Comparison of ENCODE assay signal across 25 mouse cellular contexts in genomic region chr1:138515362-138515761, GRCm38 (mm10).
DNase-seq lines count a peak whose midpoint lies in the region; ATAC-seq and TF ChIP-seq lines count a peak whose summit lies in the region.
"Had no signal": no experiment of that assay in that cellular context is flagged by ENCODE, and none has a peak within 500 bp of the region (broad histone marks: within the 10 kb centered on the region; RNA-seq: fewer than 3 reads in every experiment).

No protein-coding gene starts in this region.

- H3K9ac ChIP-seq in forebrain, embryonic 16.5 days (replicated peaks; ENCODE audit: low read depth, low read length) = no peak overlapping the region
- no peak overlapping the region for H3K9ac ChIP-seq in embryonic facial prominence, embryonic 14.5 days (ENCODE audit: low read depth, low read length)
- no peak overlapping the region for H3K9ac ChIP-seq in midbrain, postnatal 0 days (replicated peaks; ENCODE audit: low read length, poor library complexity, severe bottlenecking)
- H3K9ac ChIP-seq: embryonic facial prominence, embryonic 13.5 days; heart, embryonic 12.5 days; kidney, embryonic 15.5 days; limb, embryonic 15.5 days; liver, embryonic 14.5 days; midbrain, embryonic 12.5 days had no signal

- H3K4me3 ChIP-seq in forebrain, embryonic 16.5 days (replicated peaks; ENCODE audit: low read length) = no peak overlapping the region
- no peak overlapping the region for H3K4me3 ChIP-seq in forebrain, embryonic 10.5 days
- no peak overlapping the region for H3K4me3 ChIP-seq in embryonic facial prominence, embryonic 14.5 days (ENCODE audit: low read depth, low read length)
- H3K4me3 ChIP-seq in midbrain, postnatal 0 days (ENCODE audit: low read depth, low read length) = no peak overlapping the region
- H3K4me3 ChIP-seq: embryonic facial prominence, embryonic 13.5 days; heart, embryonic 12.5 days; hindbrain, embryonic 10.5 days; kidney, embryonic 15.5 days; limb, embryonic 15.5 days; midbrain, embryonic 12.5 days had no signal

- H3K27me3 ChIP-seq in forebrain, embryonic 16.5 days (replicated peaks; ENCODE audit: control insufficient read depth, insufficient read depth, low read length) = no peaks in the 10 kb centered on the region
- H3K27me3 ChIP-seq in forebrain, embryonic 10.5 days (ENCODE audit: poor library complexity, severe bottlenecking) = no peaks in the 10 kb centered on the region
- no peaks in the 10 kb centered on the region for H3K27me3 ChIP-seq in embryonic facial prominence, embryonic 14.5 days (replicated peaks; ENCODE audit: control insufficient read depth, insufficient read depth, low read length)
- H3K27me3 ChIP-seq in midbrain, postnatal 0 days (ENCODE audit: insufficient read depth, low read length) = no peaks in the 10 kb centered on the region
- H3K27me3 ChIP-seq: embryonic facial prominence, embryonic 13.5 days; heart, embryonic 12.5 days; kidney, embryonic 15.5 days; limb, embryonic 15.5 days; midbrain, embryonic 12.5 days; Patski had no signal

- 69% methylated on average over 9 of the region's 9 CpGs for WGBS in forebrain, embryonic 16.5 days
- WGBS in forebrain, embryonic 10.5 days = 91% methylated on average over 9 of the region's 9 CpGs
- WGBS in embryonic facial prominence, embryonic 14.5 days = 53% methylated on average over 9 of the region's 9 CpGs
- 37% methylated on average over 9 of the region's 9 CpGs for WGBS in midbrain, postnatal 0 days

- TF ChIP-seq CTCF in midbrain, postnatal 0 days (IDR thresholded peaks at IDR 0.05) = no peak

- peak; percentile 33; the same call in 1 of the 2 replicates for ATAC-seq in forebrain, embryonic 16.5 days
- ATAC-seq in embryonic facial prominence, embryonic 14.5 days (ENCODE audit: low read depth) = peak; percentile 78; the same call in 1 of the 2 replicates
- no peak for ATAC-seq in midbrain, postnatal 0 days (ENCODE audit: low FRiP score)
- ATAC-seq: forebrain, embryonic 14.5 days; Patski had no signal

- H3K4me2 ChIP-seq in forebrain, embryonic 16.5 days (ENCODE audit: low read length) = no peak overlapping the region
- H3K4me2 ChIP-seq in embryonic facial prominence, embryonic 14.5 days (ENCODE audit: low read depth, low read length) = no peak overlapping the region
- peak overlapping the region; percentile 34; the same call in 1 of the 2 replicates for H3K4me2 ChIP-seq in midbrain, postnatal 0 days (ENCODE audit: low read depth, low read length, poor library complexity, severe bottlenecking)
- H3K4me2 ChIP-seq: embryonic facial prominence, embryonic 13.5 days; heart, embryonic 12.5 days; kidney, embryonic 15.5 days; limb, embryonic 15.5 days; midbrain, embryonic 12.5 days had no signal

- no peaks in the 10 kb centered on the region for H3K36me3 ChIP-seq in forebrain, embryonic 16.5 days (ENCODE audit: control insufficient read depth, insufficient read depth)
- H3K36me3 ChIP-seq in forebrain, embryonic 10.5 days (replicated peaks) = no peaks in the 10 kb centered on the region
- H3K36me3 ChIP-seq in embryonic facial prominence, embryonic 14.5 days (ENCODE audit: control insufficient read depth, insufficient read depth, low read length) = no peaks in the 10 kb centered on the region
- no peaks in the 10 kb centered on the region for H3K36me3 ChIP-seq in midbrain, postnatal 0 days (ENCODE audit: insufficient read depth, low read length)
- H3K36me3 ChIP-seq: embryonic facial prominence, embryonic 13.5 days; hindbrain, embryonic 10.5 days; kidney, embryonic 15.5 days; limb, embryonic 15.5 days; midbrain, embryonic 12.5 days had no signal

- no peak for DNase-seq in forebrain, embryonic 10.5 days (ENCODE audit: extremely low spot score, low spot score)
- DNase-seq in lung, postnatal 25 days (ENCODE audit: low spot score) = peak; percentile 13
- DNase-seq in lung, postnatal 4 days = no peak
- DNase-seq in embryonic facial prominence, embryonic 14.5 days (ENCODE audit: low spot score) = peak; percentile 77
- peak; percentile 10 for DNase-seq in midbrain, postnatal 0 days (ENCODE audit: low spot score)
- DNase-seq in thymus, postnatal 14 days = no peak
- no peak for DNase-seq in adrenal gland, postnatal 10 days
- DNase-seq: adrenal gland, adult 2 months; cerebellum, adult 18-20 months; cerebellum, postnatal 14 days; gastrocnemius, postnatal 10 days; heart, postnatal 10 days; kidney, adult 11 months; kidney, postnatal 4 days; thymus, postnatal 4 days had no signal

- peaks cover 3% of the 10 kb centered on the region for H3K4me1 ChIP-seq in forebrain, embryonic 16.5 days (replicated peaks; ENCODE audit: control insufficient read depth, insufficient read depth, low read length)
- peaks cover 11% of the 10 kb centered on the region for H3K4me1 ChIP-seq in forebrain, embryonic 10.5 days
- peaks cover 13% of the 10 kb centered on the region; the same call in 1 of the 2 replicates for H3K4me1 ChIP-seq in embryonic facial prominence, embryonic 14.5 days (ENCODE audit: control insufficient read depth, insufficient read depth, low read length)
- H3K4me1 ChIP-seq in midbrain, postnatal 0 days (ENCODE audit: insufficient read depth, low read length) = peaks cover 2% of the 10 kb centered on the region; the same call in 1 of the 2 replicates
- H3K4me1 ChIP-seq: kidney, embryonic 15.5 days had no signal

- no peak overlapping the region for H3K27ac ChIP-seq in forebrain, embryonic 16.5 days (ENCODE audit: low read length)
- no peak overlapping the region for H3K27ac ChIP-seq in forebrain, embryonic 10.5 days
- no peak overlapping the region for H3K27ac ChIP-seq in embryonic facial prominence, embryonic 14.5 days (replicated peaks; ENCODE audit: low read depth, low read length)
- peak overlapping the region; percentile 59; the same call in 1 of the 2 replicates for H3K27ac ChIP-seq in midbrain, postnatal 0 days (ENCODE audit: low read depth, low read length)
- H3K27ac ChIP-seq: embryonic facial prominence, embryonic 13.5 days; hindbrain, embryonic 10.5 days; kidney, embryonic 15.5 days; limb, embryonic 15.5 days; liver, embryonic 14.5 days; midbrain, embryonic 12.5 days had no signal

- H3K9me3 ChIP-seq in forebrain, embryonic 16.5 days (ENCODE audit: control insufficient read depth, low read length) = no peaks in the 10 kb centered on the region
- no peaks in the 10 kb centered on the region for H3K9me3 ChIP-seq in forebrain, embryonic 10.5 days
- H3K9me3 ChIP-seq in embryonic facial prominence, embryonic 14.5 days (ENCODE audit: control insufficient read depth, low read length) = no peaks in the 10 kb centered on the region
- H3K9me3 ChIP-seq in midbrain, postnatal 0 days (ENCODE audit: low read length) = no peaks in the 10 kb centered on the region
- H3K9me3 ChIP-seq: embryonic facial prominence, embryonic 13.5 days; heart, embryonic 12.5 days; hindbrain, embryonic 10.5 days; kidney, embryonic 15.5 days; limb, embryonic 15.5 days; midbrain, embryonic 12.5 days had no signal

Comparison
In these comparisons a context has a peak if more than half of its experiments do, and no peak if none do; other contexts are left out.
1. DNase-seq: peak in lung, postnatal 25 days (single experiment), embryonic facial prominence, embryonic 14.5 days (single experiment) and midbrain, postnatal 0 days (single experiment); none in forebrain, embryonic 10.5 days (single experiment), lung, postnatal 4 days (0 of 2), thymus, postnatal 14 days (single experiment) and adrenal gland, postnatal 10 days (single experiment).